Mouse (Mus musculus): ENCODE data around the gene Ptpn3. TPM values are rescaled to one million over a fixed set of nuclear protein-coding genes. Genes with fewer than 3 reads are reported as not detected.

Gene Ptpn3
- total RNA-seq, 1 experiment = 13.6 TPM

DNA sequence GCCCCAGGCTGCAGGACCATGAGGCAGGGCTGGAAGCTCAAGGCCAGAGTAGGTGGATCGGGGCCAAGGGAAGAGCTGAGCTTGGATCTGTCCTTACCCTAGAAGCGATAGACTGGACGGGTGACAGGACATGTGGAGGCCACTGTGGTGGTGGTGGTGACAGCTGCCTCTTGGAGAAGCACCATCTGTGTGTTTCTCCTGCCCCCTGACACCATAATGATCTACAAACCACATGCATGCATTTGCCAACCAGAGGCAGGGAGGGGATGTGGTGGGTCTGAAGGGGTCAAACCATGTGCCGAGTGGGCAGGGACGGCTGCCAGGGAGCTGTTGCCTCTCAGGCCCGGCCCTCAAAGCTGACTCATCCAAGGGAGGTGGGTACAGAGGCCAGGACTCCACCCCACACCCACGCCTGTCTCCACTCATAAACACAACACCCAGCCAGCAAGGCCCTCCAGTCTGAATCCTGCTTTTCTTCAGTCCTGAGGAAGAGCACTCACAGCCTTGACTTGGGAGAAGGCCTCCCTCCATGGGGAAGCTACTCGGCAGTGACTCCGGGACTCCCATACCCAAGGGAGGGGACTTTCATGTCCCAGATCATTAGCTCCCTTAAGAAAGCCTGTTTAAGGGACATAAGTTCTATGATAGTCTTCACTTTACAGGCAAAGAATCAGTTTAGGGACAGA, 6.5 kb downstream of the Ptpn3 start:
- Histone ChIP-seq H3K4me1 (ENCODE audit: control insufficient read depth in 2 of 2, insufficient read depth in 2 of 2, low read length in 2 of 2, poor library complexity in 1 of 2) (peaks cover 3 to 30% of the 10 kb centered on the region in 2 experiments; a peak in 3 of 4 replicates), H3K27ac (ENCODE audit: insufficient read depth, low read depth, low read length, poor library complexity, severe bottlenecking) (no peak overlapping the region), H3K36me3 (ENCODE audit: control insufficient read depth, insufficient read depth, low read length, poor library complexity, severe bottlenecking) (peaks cover 4% of the 10 kb centered on the region; the same call in 1 of the 2 replicates), H3K4me3 (ENCODE audit: insufficient read depth in 1 of 2, low read depth in 1 of 2, low read length in 2 of 2, poor library complexity in 1 of 2, severe bottlenecking in 1 of 2) (no peak overlapping the region), H3K9ac (ENCODE audit: insufficient read depth, low read depth, low read length, poor library complexity, severe bottlenecking) (peak overlapping the region; percentile 8; the same call in 1 of the 2 replicates), H3K9me3 (ENCODE audit: control insufficient read depth, insufficient read depth, low read depth, low read length) (no peaks in the 10 kb centered on the region)
- no peak for DNase-seq (ENCODE audit: low read depth, low spot score)
- in situ Hi-C loops (cut with MboI; ENCODE audit: low sequenced_read_pairs in 2 of 2, unreplicated experiment in 2 of 2) = no loop called here
- no peak for TF ChIP-seq HCFC1 (IDR thresholded peaks at IDR 0.05; ENCODE audit: borderline replicate concordance, insufficient read depth, low read length)
- no peak for TF ChIP-seq ZNF384 (IDR thresholded peaks at IDR 0.05; ENCODE audit: low read depth, low read length)
- TF ChIP-seq ZC3H11A (IDR thresholded peaks at IDR 0.05; ENCODE audit: borderline replicate concordance, low read depth, low read length) = no peak
- no peak for TF ChIP-seq MAFK (IDR thresholded peaks at IDR 0.05; ENCODE audit: insufficient read depth, low read depth, low read length)
- no peak for TF ChIP-seq CHD2 (IDR thresholded peaks at IDR 0.05; ENCODE audit: low read depth, low read length)

DNA sequence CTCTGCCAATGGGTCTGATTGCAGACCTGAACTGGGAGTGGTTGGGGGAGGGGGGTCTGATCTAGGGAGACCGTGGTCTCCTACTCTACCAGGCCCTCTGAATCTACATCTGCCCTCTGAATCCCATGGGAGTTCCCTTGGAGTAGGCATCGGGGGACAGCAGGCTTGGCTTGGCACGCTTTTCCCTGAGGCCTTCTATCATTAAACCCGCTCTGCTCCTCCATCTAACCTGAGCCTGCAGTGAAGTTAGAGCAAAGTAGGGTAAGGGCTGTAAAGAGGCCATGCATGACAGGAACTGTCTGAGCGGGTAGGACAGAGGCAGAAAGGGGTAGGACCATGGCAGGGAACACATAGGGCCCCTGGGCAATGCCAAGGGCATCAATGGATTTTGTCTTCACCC, 9.0 kb downstream of the Ptpn3 start:
- in situ Hi-C loops (cut with MboI; ENCODE audit: low sequenced_read_pairs in 2 of 2, unreplicated experiment in 2 of 2) = no loop called here
- no peak overlapping the region for H3K27ac ChIP-seq (ENCODE audit: insufficient read depth, low read depth, low read length, poor library complexity, severe bottlenecking)
- no peaks in the 10 kb centered on the region for H3K9me3 ChIP-seq (ENCODE audit: control insufficient read depth, insufficient read depth, low read depth, low read length)
- TF ChIP-seq ZC3H11A (IDR thresholded peaks at IDR 0.05; ENCODE audit: borderline replicate concordance, low read depth, low read length) = no peak
- no peak for TF ChIP-seq HCFC1 (IDR thresholded peaks at IDR 0.05; ENCODE audit: borderline replicate concordance, insufficient read depth, low read length)
- TF ChIP-seq CHD2 (IDR thresholded peaks at IDR 0.05; ENCODE audit: low read depth, low read length) = no peak
- no peak for TF ChIP-seq MAFK (IDR thresholded peaks at IDR 0.05; ENCODE audit: insufficient read depth, low read depth, low read length)
- no peak for TF ChIP-seq ZNF384 (IDR thresholded peaks at IDR 0.05; ENCODE audit: low read depth, low read length)
- no peak overlapping the region for H3K9ac ChIP-seq (ENCODE audit: insufficient read depth, low read depth, low read length, poor library complexity, severe bottlenecking)
- H3K36me3 ChIP-seq (ENCODE audit: control insufficient read depth, insufficient read depth, low read length, poor library complexity, severe bottlenecking) = peaks cover 4% of the 10 kb centered on the region; the same call in 1 of the 2 replicates
- no peak for DNase-seq (ENCODE audit: low read depth, low spot score)
- no peak overlapping the region for H3K4me3 ChIP-seq (ENCODE audit: insufficient read depth in 1 of 2, low read depth in 1 of 2, low read length in 2 of 2, poor library complexity in 1 of 2, severe bottlenecking in 1 of 2)
- H3K4me1 ChIP-seq (ENCODE audit: control insufficient read depth in 2 of 2, insufficient read depth in 2 of 2, low read length in 2 of 2, poor library complexity in 1 of 2) = peaks cover 0 to 35% of the 10 kb centered on the region in 2 experiments; a peak in 3 of 4 replicates

GRCm38 (mm10) chr4:57290049-57290448, 11.6 kb downstream of the Ptpn3 start:
- no peaks in the 10 kb centered on the region; the same call in 1 of the 2 replicates for H3K36me3 ChIP-seq (ENCODE audit: control insufficient read depth, insufficient read depth, low read length, poor library complexity, severe bottlenecking)
- peaks cover 0 to 17% of the 10 kb centered on the region in 2 experiments; a peak in 3 of 4 replicates for H3K4me1 ChIP-seq (ENCODE audit: control insufficient read depth in 2 of 2, insufficient read depth in 2 of 2, low read length in 2 of 2, poor library complexity in 1 of 2)
- no peak overlapping the region for H3K9ac ChIP-seq (ENCODE audit: insufficient read depth, low read depth, low read length, poor library complexity, severe bottlenecking)
- in situ Hi-C loops (cut with MboI; ENCODE audit: low sequenced_read_pairs in 2 of 2, unreplicated experiment in 2 of 2) = no loop called here
- TF ChIP-seq MAFK (IDR thresholded peaks at IDR 0.05; ENCODE audit: insufficient read depth, low read depth, low read length) (no peak), ZC3H11A (IDR thresholded peaks at IDR 0.05; ENCODE audit: borderline replicate concordance, low read depth, low read length) (no peak), HCFC1 (IDR thresholded peaks at IDR 0.05; ENCODE audit: borderline replicate concordance, insufficient read depth, low read length) (no peak), CHD2 (IDR thresholded peaks at IDR 0.05; ENCODE audit: low read depth, low read length) (no peak)
- H3K9me3 ChIP-seq (ENCODE audit: control insufficient read depth, insufficient read depth, low read depth, low read length) = no peaks in the 10 kb centered on the region
- H3K4me3 ChIP-seq (ENCODE audit: insufficient read depth in 1 of 2, low read depth in 1 of 2, low read length in 2 of 2, poor library complexity in 1 of 2, severe bottlenecking in 1 of 2) = 0 out of 4 replicates have a peak overlapping the region, but pooled peaks of 1 of the 2 experiments have one; percentile 13
- DNase-seq (ENCODE audit: low read depth, low spot score) = no peak
- H3K27ac ChIP-seq (ENCODE audit: insufficient read depth, low read depth, low read length, poor library complexity, severe bottlenecking) = no peak overlapping the region; the same call in 1 of the 2 replicates

DNA sequence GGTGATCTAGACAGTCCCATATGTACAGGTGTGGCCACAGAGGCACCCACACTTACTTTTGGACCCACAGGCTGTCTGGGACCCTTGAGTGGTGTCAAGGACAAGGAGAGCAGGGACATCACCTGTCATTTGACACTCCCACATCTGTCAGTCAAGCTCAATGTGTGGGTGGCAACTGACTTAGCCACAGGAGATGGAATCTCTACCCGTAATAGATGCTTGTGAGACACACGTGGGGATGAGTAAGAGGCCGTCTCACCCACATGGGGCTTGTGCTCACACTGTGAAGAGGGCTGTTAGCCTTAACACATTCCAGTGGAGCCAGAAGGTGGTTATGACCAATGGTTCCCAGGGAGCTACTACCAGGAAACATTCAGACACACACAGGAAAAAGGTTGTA, 13.8 kb downstream of the Ptpn3 start:
- H3K9ac ChIP-seq (ENCODE audit: insufficient read depth, low read depth, low read length, poor library complexity, severe bottlenecking) = no peak overlapping the region
- no peak for TF ChIP-seq HCFC1 (IDR thresholded peaks at IDR 0.05; ENCODE audit: borderline replicate concordance, insufficient read depth, low read length)
- no peak for TF ChIP-seq ZNF384 (IDR thresholded peaks at IDR 0.05; ENCODE audit: low read depth, low read length)
- TF ChIP-seq ZC3H11A (IDR thresholded peaks at IDR 0.05; ENCODE audit: borderline replicate concordance, low read depth, low read length) = no peak
- no peak for TF ChIP-seq CHD2 (IDR thresholded peaks at IDR 0.05; ENCODE audit: low read depth, low read length)
- TF ChIP-seq MAFK (IDR thresholded peaks at IDR 0.05; ENCODE audit: insufficient read depth, low read depth, low read length) = no peak
- peaks cover 3 to 17% of the 10 kb centered on the region in 2 experiments; a peak in 2 of 4 replicates for H3K4me1 ChIP-seq (ENCODE audit: control insufficient read depth in 2 of 2, insufficient read depth in 2 of 2, low read length in 2 of 2, poor library complexity in 1 of 2)
- H3K4me3 ChIP-seq (ENCODE audit: insufficient read depth in 1 of 2, low read depth in 1 of 2, low read length in 2 of 2, poor library complexity in 1 of 2, severe bottlenecking in 1 of 2) = no peak overlapping the region
- in situ Hi-C loops (cut with MboI; ENCODE audit: low sequenced_read_pairs in 2 of 2, unreplicated experiment in 2 of 2) = no loop called here
- no peaks in the 10 kb centered on the region; the same call in 1 of the 2 replicates for H3K36me3 ChIP-seq (ENCODE audit: control insufficient read depth, insufficient read depth, low read length, poor library complexity, severe bottlenecking)
- no peak for DNase-seq (ENCODE audit: low read depth, low spot score)
- H3K27ac ChIP-seq (ENCODE audit: insufficient read depth, low read depth, low read length, poor library complexity, severe bottlenecking) = no peak overlapping the region
- H3K9me3 ChIP-seq (ENCODE audit: control insufficient read depth, insufficient read depth, low read depth, low read length) = no peaks in the 10 kb centered on the region
